Mouse (Mus musculus) fat pad, adult 2 months (tissue): ENCODE data around the gene Ocel1.

Source experiments
- DNase-seq: peaks from one replicate; pipeline ENCODE4 v3.0.0-alpha.2; 2011; ENCODE audit warnings: low read depth, low spot score; ENCODE audit errors: extremely low read depth

Ocel1 gene

GRCm38 (mm10) chr8:71402446-71402964 lies 31.4 kb downstream of the Ocel1 start:
- DNase-seq, result no peak

- no peak for DNase-seq
Measured at GRCm38 (mm10) chr8:71403107-71403885, 32.2 kb downstream of the Ocel1 start.

- DNase-seq, result no peak
Measured at GRCm38 (mm10) chr8:71404011-71404410, 32.9 kb downstream of the Ocel1 start.

- DNase-seq, result no peak
Measured at GRCm38 (mm10) chr8:71404951-71405351, 33.9 kb downstream of the Ocel1 start.

GRCm38 (mm10) chr8:71405401-71406098 lies 34.5 kb downstream of the Ocel1 start, which contains the start of gene Ankle1:
Gene Ankle1, plus strand, starts transcription at chr8:71406010.
- DNase-seq, result no peak

GRCm38 (mm10) chr8:71406099-71407015 lies 35.3 kb downstream of the Ocel1 start:
- DNase-seq, result no peak

- DNase-seq, result no peak
Measured at GRCm38 (mm10) chr8:71407441-71407840, 36.3 kb downstream of the Ocel1 start.

GRCm38 (mm10) chr8:71408231-71408630 lies 37.1 kb downstream of the Ocel1 start:
- DNase-seq, result no peak

- no peak for DNase-seq
Measured at GRCm38 (mm10) chr8:71411535-71412273, 40.6 kb downstream of the Ocel1 start.

- no peak for DNase-seq
Measured at GRCm38 (mm10) chr8:71422121-71422520, 51.0 kb downstream of the Ocel1 start.
